Mouse (Mus musculus) splenic B cell, adult 2 months (primary cell): ENCODE measurements around the gene Evpl.
A peak's percentile ranks its signal among the peaks of the same experiment; 100 is the strongest.

ENCODE experiments used
- DNase-seq: peaks from one replicate; pipeline ENCODE4 v3.0.0-alpha.2; 2011; ENCODE audit warnings: low read depth, low spot score
- H3K27me3 ChIP-seq: 2 replicates; pipeline ENCODE4 v1.6.1; 2012; ENCODE audit warnings: mild to moderate bottlenecking, low read length, moderate library complexity, mixed read lengths; ENCODE audit not compliant: control insufficient read depth, poor library complexity, insufficient read depth, severe bottlenecking
- H3K36me3 ChIP-seq: 2 replicates; pipeline ENCODE4 v1.6.1; 2012; ENCODE audit warnings: mild to moderate bottlenecking, low read length, moderate library complexity, mixed read lengths; ENCODE audit not compliant: control insufficient read depth, poor library complexity, insufficient read depth, severe bottlenecking

Evpl gene

DNA sequence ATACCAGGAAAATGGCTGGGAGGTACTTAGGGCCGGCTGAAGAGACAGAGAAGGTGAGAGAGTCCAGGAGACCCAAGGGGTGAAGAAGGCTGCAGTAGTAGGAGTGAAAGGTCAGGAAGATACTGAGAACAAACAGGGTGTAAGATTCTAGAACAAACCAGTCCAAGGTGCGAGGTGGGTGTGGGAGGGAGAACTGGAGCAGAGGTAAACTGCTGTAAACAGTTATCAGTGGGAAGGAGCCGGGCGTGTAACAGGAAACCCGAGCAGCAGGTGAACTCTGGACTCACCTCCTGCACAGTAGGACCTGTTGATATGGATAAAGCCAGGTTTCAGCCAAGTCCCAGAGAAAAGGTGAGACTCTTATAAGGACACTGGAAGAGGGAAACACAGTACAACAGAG is 27.2 kb downstream of the Evpl start:
- DNase-seq, result no peak
- H3K27me3 ChIP-seq, result no peaks in the 10 kb centered on the region
- H3K36me3 ChIP-seq, result no peaks in the 10 kb centered on the region; the same call in 1 of the 2 replicates

DNA sequence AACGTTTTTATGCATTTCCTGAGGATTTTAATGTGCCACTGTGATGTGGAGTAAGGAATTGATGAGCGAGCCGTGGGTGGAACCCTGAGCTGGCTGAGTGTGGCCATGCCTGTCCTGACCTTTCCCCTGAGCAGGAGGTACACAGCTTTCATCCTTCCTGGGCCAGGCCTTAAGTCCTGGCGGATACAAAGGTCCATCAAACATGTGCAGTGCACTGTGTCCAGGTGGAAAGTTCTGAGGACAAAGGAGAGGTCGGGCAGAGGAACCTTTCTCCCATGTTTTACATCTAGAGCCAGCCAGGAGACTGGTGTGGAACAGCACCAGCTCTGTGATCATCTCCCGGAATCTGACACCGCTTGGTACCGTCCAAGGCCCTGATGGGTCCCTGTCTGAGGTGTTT is 28.6 kb downstream of the Evpl start:
- Histone ChIP-seq H3K36me3 (no peaks in the 10 kb centered on the region; the same call in 1 of the 2 replicates), H3K27me3 (no peaks in the 10 kb centered on the region)
- DNase-seq, result no peak

DNA sequence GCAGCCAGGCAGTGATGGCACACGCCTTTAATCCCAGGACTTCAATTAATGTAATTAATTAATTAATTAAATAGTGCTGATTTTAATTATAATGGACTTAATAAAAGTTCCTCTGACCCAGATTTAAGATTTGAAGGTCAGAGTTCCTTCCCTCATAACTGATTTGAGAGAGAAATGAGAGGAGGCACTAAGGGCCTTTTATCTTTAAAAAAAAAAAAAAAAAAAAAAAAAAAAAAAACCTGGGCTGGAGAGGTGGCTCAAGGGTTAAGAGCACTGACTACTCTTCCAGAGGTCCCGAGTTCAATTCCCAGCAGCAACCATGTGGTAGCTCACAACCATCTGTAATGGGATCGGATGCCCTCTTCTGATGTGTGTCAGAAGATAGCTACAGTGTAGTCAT is 29.2 kb downstream of the Evpl start:
- Histone ChIP-seq H3K36me3 (no peaks in the 10 kb centered on the region; the same call in 1 of the 2 replicates), H3K27me3 (no peaks in the 10 kb centered on the region)
- DNase-seq, result no peak

DNA sequence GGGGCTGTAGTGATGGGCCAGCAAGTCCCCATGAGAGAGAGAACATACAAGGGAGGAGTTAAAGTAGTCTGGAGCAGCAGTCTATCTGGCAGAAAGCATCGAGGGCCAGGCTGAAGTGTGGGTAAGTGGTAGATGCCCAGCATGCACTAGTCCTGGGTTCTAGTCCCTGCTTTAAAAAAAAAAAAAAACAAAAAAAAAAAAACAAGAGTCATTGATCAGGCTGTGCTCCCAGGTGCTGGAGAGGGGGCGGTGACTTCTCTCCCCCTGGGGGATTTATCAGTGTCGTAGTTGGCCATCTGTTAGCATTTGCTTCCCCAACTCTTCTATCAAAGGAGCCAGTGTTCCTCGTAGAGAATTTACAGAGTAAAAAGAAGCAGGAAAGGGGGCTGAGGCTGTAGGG is 31.2 kb downstream of the Evpl start:
- Histone ChIP-seq H3K36me3 (no peaks in the 10 kb centered on the region; the same call in 1 of the 2 replicates), H3K27me3 (no peaks in the 10 kb centered on the region)
- no peak for DNase-seq

DNA sequence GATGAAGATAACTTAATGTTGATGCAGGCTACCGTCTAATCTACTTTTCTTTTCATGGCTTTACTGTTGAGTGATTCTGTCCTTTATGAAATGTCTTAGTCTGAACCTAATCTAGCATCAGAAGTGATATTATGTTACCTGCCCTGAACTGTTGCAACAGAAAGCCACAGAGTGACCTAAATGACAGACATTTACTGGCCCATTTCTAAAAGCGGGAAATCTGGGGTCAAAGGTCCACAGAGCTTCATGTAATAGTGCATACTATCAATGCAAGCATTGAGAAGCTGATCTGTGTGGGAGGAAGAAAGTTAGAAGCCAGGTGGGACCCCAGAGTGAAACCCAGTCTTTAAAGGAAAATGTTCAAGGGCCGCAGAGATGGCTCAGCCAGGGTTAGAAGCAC is 34.7 kb downstream of the Evpl start:
- Histone ChIP-seq H3K27me3 (no peaks in the 10 kb centered on the region), H3K36me3 (no peaks in the 10 kb centered on the region; the same call in 1 of the 2 replicates)
- no peak for DNase-seq

DNA sequence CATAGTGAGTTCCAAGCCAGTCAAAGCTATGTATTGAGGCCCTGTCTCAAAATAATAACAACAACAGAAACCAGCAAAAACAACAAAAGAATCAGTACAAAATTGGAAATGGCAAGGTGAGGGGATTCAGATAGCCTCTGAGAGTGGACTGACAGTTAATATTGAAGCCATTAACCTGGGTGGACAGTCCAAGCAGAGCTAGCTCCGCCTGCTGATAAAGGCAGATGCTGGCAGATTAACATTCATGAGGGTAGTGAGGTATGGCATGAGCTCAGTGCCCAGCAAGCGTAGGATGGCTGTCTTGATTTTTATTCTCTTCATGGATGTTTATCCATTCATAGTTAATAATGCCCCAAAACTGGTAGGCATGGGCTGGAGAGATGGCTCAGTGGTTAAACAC is 36.7 kb downstream of the Evpl start:
- DNase-seq, result no peak

DNA sequence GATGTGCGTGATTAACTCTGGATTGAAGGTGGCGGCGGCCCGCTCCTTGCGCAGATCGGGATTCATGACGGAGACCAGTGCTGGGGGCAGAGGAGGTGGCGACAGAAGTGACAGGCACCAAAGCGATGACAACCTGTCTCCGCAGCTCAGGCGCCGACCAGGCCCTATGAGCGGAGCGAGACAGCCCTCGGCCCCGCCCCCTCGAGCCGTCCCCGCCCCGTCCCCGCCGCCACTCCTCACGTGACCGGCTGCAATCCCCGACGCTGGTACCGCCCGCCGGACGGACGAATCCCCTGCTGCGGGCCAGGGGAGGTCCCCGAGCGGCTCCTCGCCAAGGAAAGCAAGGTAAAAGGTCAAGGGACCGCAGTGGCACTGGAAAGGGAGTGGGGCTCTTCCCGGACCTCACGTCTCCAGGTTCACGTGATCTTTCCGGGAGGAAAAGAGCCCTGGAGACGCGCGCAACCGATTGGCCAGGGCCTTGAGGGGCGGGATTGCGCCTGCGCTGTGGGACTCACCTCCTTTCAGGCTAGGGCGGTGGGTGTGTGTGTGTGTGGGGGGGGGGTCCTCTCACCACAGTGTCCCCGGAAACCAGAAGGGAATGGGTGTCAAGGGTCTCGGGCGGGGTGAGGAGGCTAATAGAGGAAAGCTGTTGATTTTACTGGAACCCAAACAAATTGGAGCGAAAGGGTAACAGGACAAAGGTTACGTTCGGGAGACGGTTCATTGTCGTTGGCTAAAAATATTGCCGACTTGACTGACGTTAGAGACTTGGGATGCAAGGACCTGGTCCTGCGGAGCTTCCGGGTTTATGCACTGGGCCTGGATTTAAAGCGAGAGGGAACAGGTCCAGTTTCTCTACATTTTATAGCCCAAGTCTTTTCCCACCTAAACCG is 39.0 kb downstream of the Evpl start, which contains the start of the genes Ten1 and Acox1:
Gene Ten1, plus strand, starts transcription at position 217 of the 893 bp plus-strand sequence.
Gene Acox1, minus strand, starts transcription at position 407 of the 893 bp plus-strand sequence.
- peak; percentile 94 for DNase-seq
- no peaks in the 10 kb centered on the region for H3K36me3 ChIP-seq
- H3K27me3 ChIP-seq, result no peaks in the 10 kb centered on the region

More for the DNA sequence above, 36.7 kb downstream of the Evpl start:
- H3K27me3 ChIP-seq, result no peaks in the 10 kb centered on the region
- H3K36me3 ChIP-seq, result no peaks in the 10 kb centered on the region

DNA sequence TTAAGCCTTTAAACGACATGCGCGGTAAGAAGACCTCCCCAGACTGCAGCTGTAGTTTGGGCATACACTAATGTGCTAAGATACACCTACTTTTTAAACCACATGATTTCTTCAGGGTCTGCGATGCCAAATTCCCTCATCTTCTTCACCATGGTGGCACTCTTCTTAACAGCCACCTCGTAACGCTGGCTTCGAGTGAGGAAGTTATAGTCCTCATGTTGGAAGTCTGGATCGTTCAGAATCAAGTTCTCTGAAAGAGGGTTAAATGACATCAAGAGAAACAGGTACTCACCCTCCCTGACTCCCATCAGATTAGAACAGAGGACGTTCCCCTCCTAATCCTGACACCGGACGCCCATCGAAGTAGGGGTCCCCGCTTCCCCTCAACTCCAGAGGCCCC is 39.7 kb downstream of the Evpl start:
- no peaks in the 10 kb centered on the region for H3K36me3 ChIP-seq
- H3K27me3 ChIP-seq, result no peaks in the 10 kb centered on the region
- no peak for DNase-seq

DNA sequence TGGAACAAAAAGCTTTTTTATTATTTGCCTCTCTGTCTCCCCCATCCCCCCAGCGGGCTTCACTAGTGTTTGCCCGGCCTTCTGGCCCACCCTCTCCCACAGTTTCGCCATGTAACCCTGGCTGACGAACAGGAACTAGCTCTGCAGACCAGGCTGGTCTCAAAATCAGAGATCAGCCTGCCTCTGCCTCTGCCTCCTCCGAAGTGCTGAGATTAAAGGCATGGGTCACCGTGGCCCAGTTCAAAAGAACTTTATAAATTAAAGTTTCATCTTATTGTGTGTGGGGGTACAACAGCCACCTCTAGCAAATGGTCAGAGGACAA is 40.3 kb downstream of the Evpl start:
- Histone ChIP-seq H3K36me3 (no peaks in the 10 kb centered on the region), H3K27me3 (no peaks in the 10 kb centered on the region)
- no peak for DNase-seq

DNA sequence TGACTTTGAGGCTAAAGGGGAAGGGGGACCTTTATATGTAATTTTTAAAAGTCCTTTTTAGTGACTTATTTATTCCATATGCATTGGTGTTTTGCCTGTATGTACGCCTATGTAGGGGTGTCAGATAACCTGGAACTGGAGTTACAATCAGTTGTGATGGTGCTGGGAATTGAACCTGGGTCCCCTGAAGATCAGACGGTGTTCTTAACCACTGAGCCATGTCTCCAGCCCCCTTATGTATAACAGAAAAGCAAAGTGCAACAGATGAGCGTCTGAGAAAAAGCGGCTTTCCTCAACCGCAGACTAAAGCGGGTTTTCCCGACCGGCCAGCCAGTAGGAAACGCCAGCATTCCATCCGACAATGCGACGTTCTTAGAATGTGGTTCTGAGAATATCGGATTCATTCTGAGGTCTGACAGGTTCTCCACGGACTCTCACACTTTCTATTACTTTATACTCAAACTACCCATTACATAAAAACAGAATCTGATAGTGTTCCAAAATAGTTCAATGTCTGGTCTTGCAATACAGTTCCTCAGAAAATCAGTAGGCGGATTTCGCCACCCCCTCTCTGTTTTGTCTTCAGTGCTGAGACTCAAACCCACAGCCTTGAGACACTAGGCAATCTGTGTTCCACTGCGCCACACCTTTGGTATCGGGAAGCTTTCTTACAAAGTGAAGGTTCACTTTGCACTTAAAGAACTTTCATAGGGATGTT is 40.9 kb downstream of the Evpl start:
- Histone ChIP-seq H3K36me3 (no peaks in the 10 kb centered on the region), H3K27me3 (no peaks in the 10 kb centered on the region)
- no peak for DNase-seq

DNA sequence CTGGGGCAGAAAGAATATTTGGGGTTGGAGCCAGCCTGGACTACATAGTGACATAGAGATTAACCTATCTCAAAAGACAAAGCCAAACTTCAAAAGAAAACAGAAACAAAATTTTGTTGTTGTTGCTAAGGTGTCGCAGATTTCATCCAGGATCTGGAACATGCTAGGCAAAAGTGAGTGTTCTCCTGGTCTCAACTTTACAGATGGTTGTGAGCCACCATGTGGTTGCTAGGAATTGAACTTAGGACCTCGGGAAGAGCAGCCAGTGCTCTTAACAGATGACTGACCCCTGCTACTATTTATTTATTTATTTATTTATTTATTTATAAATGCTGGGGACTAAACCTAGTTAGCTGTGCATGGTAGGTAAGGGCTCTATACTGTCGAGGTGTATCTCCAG is 41.5 kb downstream of the Evpl start:
- no peaks in the 10 kb centered on the region for H3K36me3 ChIP-seq
- DNase-seq, result no peak
- no peaks in the 10 kb centered on the region for H3K27me3 ChIP-seq

DNA sequence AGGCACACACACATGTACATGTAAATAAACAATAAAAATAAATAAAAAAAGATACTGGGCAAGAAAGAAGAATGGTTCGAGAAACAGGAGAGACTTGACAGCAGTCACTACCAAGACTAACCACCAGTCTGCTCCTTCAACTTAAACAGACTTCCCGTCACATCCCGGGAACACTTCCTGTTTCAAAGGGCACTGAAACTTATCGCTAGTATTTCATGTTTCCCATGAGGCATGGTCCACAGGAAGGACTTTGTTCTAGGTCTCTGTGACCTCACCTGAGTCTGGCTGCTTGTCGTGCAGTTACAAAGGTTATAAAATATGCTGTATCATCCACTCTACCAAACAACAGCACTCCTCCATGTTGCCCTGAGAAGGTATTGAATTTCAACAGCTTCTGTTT is 42.6 kb downstream of the Evpl start:
- Histone ChIP-seq H3K36me3 (no peaks in the 10 kb centered on the region), H3K27me3 (no peaks in the 10 kb centered on the region)
- DNase-seq, result peak; percentile 53

DNA sequence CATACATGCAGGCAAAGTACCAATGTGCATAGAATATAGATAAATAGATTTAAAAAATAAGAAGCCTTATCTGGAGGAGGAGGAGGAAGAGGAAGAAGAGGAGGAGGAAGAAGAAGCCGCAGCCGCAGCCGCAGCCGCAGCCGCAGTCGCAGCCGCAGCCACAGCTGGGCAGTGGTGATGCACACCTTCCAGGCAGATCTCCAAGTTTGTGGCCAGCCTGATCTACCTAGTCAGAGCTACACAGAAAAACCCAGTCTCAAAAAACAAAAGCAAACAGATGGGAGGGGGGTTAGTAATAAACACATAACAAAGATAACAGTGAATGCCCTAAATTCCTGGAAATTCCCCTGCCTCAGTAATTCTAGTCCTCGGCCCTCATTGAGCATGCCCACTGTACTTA is 43.3 kb downstream of the Evpl start:
- H3K27me3 ChIP-seq, result no peaks in the 10 kb centered on the region
- DNase-seq, result peak; percentile 15
- H3K36me3 ChIP-seq, result no peaks in the 10 kb centered on the region

DNA sequence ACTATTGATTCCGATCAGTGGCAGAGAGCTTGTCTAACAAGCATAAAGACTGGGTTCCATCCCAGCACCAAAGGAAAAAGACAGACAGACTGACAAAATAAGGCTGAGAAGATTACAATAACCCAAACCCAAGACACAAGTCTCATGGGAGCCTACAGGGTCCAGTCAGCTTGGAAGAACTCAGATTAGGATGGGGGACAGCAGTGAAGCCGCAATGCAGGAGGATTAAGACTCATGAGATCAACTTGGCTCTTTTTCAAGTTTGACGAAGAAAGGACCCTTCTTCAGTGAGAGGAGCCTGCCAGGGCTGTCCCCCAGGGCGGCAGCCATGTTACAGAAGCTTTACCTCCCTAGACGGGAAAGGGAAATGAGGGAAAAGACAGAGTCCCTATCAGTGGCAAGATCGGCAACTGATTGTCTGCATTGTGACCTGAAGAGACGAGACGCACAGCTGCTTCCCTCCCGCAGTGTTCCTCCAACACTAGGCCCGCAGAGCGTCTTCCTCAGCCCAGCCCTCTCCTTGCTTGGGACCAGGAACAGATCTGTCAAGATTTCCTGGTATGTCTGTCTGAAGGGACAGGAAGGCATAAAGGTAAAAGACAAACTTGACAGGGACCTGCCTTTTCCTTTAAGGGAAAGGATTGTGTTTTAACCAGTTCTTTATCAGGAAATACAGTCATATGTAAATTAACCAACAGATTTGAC is 50.5 kb downstream of the Evpl start:
- Histone ChIP-seq H3K27me3 (no peaks in the 10 kb centered on the region), H3K36me3 (0 out of 2 replicates have a peak, but pooled peaks cover 3% of the 10 kb centered on the region)
- DNase-seq, result no peak

DNA sequence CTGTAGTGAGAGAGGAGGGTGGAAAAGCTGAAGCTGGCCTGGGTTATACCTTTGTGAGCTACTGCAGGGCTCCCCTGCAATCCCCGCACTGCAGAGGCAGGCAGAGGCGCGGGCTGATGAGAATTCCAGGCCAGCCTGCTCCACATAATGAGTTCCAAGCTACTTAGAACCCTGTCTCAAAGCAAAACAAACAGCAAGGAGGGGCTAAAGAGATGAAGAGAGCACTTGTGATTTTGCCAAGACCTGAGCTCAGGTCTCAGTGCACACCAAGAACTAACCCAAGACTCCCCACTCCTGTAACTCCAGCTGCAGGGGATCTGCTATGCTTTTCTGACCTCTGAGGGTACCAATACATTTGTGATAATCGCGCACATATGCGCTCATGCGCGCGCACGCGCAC is 51.5 kb downstream of the Evpl start:
- Histone ChIP-seq H3K27me3 (no peaks in the 10 kb centered on the region), H3K36me3 (0 out of 2 replicates have a peak, but pooled peaks cover 3% of the 10 kb centered on the region)
- no peak for DNase-seq
